Mouse (Mus musculus) stomach, embryonic 14.5 days (tissue): ENCODE measurements at regions not wholly inside any gene's neighbourhood (a gene's known extent, or its start where the extent isn't known, plus 50 kb on each side); places are given as distances from the start of the nearest gene placed in this dataset.
"Not testable (repeated sequence)": the region's sequence is repeated elsewhere in the genome, so short reads cannot be mapped to it uniquely, and the experiment has no call there.

Source experiments
- ATAC-seq: fragments of 200-750 bp; cut with Nextera tagmentation; 2 replicates; pipeline ENCODE4 v1.8.0; 2017; ENCODE audit warnings: low read depth, moderate TSS enrichment; ENCODE audit not compliant: insufficient number of reproducible peaks, insufficient read depth, low FRiP score
- H3K27ac ChIP-seq: fragments of 300-500 bp; sonication (generic); 2 replicates; pipeline ENCODE4 v1.5.1; 2014; ENCODE audit warnings: mild to moderate bottlenecking, low read length, moderate library complexity, mixed read lengths
- H3K27me3 ChIP-seq: fragments of 300-500 bp; sonication (generic); 2 replicates; pipeline ENCODE4 v1.6.1; 2014; ENCODE audit warnings: low read length, control low read depth, mixed read lengths; ENCODE audit not compliant: control insufficient read depth, insufficient read depth
- H3K36me3 ChIP-seq: fragments of 300-500 bp; sonication (generic); 2 replicates; pipeline ENCODE4 v1.6.1; 2014; ENCODE audit warnings: mild to moderate bottlenecking, control low read depth, low read length, moderate library complexity, mixed read lengths; ENCODE audit not compliant: control insufficient read depth, insufficient read depth
- H3K4me1 ChIP-seq: fragments of 300-500 bp; sonication (generic); 2 replicates; pipeline ENCODE4 v1.6.1; 2014; ENCODE audit warnings: low read length, control low read depth, mixed read lengths; ENCODE audit not compliant: control insufficient read depth, insufficient read depth
- H3K4me2 ChIP-seq: fragments of 300-500 bp; sonication (generic); replicated peaks from 2 replicates; pipeline ENCODE4 v1.6.1; 2014; ENCODE audit warnings: low read depth, low read length, control low read depth
- H3K4me3 ChIP-seq: fragments of 300-500 bp; sonication (generic); 2 replicates; pipeline ENCODE4 v1.5.1; 2014; ENCODE audit warnings: low read depth, low read length, control low read depth
- H3K9ac ChIP-seq: fragments of 300-500 bp; sonication (generic); replicated peaks from 2 replicates; pipeline ENCODE4 v1.6.1; 2014; ENCODE audit warnings: low read depth, mild to moderate bottlenecking, control low read depth, low read length, moderate library complexity, mixed read lengths
- H3K9me3 ChIP-seq: fragments of 300-500 bp; sonication (generic); 2 replicates; pipeline ENCODE4 v1.6.1; 2016; ENCODE audit warnings: low read depth, low read length, control low read depth; ENCODE audit not compliant: control insufficient read depth
- WGBS: fragments of 180-500 bp; shearing (Covaris S2); extraction: QIAGEN DNeasy Blood & Tissue Kit; methylation state at CpG from one replicate; pipeline ENCODE4 v1.1.7; 2014; 5-methylcytosine and 5-hydroxymethylcytosine counted together

DNA sequence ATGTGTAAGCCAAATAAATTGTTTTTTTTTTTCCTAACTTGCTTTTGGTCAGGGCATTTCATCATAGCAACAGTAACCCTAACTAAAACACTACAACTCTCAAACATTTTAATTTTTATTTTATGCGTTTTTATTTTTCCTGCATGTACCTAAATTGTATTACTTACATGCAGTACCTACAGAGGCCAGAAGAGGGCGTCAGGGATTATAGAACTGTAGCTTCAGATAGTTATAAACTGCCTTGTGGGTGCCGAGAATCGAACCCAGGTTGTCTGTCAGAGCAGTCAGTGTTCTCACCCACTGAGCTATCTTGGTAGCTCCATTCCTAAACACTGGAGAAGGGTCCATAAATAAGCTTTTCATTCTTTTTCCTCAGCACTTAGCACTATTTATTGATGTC is 257.8 kb upstream of the Nr5a2 start:
- WGBS = 61% methylated on average over 4 of the region's 4 CpGs
- Histone ChIP-seq H3K9ac (no peak overlapping the region), H3K4me2 (no peak overlapping the region), H3K9me3 (no peaks in the 10 kb centered on the region), H3K27me3 (no peaks in the 10 kb centered on the region), H3K4me3 (no peak overlapping the region), H3K4me1 (0 out of 2 replicates have a peak, but pooled peaks cover 4% of the 10 kb centered on the region), H3K36me3 (no peaks in the 10 kb centered on the region), H3K27ac (no peak overlapping the region)
- no peak for ATAC-seq

DNA sequence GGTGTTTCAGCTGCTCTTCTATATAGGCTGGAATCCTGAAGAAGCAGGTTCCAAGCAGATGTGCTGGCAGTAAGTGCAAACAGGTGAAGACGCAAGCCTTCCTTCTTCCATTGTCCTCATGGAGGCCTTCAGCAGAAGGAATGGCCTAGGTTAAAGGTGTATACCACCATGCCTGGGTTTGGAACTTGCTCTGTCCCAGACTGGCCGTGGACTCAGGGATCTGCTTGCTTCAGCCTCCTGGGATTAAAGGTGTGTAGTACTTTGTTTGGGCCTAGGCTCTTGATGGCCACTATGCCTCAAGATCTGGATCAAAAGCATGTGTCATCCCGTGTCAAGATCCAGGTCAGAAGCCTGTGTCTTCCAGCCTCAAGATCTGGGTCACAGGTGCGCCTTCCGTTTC is 257.0 kb upstream of the Nr5a2 start:
- WGBS = 94% methylated on average over 5 of the region's 5 CpGs
- ATAC-seq = no peak
- no peaks in the 10 kb centered on the region for H3K27me3 ChIP-seq

DNA sequence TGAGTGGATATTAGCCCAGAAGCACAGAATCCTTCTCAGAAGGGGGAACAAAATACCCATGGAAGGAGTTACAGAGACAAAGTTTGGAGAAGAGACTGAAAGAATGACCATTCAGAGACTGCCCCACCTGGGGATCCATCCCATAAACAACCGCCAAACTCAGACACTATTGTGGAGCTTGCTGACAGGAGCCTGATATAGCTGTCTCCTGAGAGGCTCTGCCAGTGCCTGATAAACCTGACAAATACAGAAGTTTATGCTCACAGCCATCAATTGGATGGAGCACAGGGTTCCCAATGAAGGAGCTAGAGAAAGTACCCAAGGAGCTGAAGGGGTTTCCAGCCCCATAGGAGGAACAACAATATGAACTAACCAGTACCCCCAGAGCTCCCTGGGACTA is 254.1 kb upstream of the Nr5a2 start:
- H3K9me3 ChIP-seq, ATAC-seq, H3K27me3 ChIP-seq, H3K4me1 ChIP-seq, H3K4me2 ChIP-seq, H3K4me3 ChIP-seq, H3K36me3 ChIP-seq, H3K27ac ChIP-seq, H3K9ac ChIP-seq: not testable (repeated sequence)
- 61% methylated on average over 1 of the region's 1 CpGs for whole genome bisulfite sequencing

More for the DNA sequence above, 257.0 kb upstream of the Nr5a2 start:
- Histone ChIP-seq H3K4me1 (0 out of 2 replicates have a peak, but pooled peaks cover 4% of the 10 kb centered on the region), H3K36me3 (no peaks in the 10 kb centered on the region), H3K4me3 (no peak overlapping the region), H3K9ac (no peak overlapping the region), H3K9me3 (no peaks in the 10 kb centered on the region), H3K4me2 (no peak overlapping the region), H3K27ac (no peak overlapping the region)

DNA sequence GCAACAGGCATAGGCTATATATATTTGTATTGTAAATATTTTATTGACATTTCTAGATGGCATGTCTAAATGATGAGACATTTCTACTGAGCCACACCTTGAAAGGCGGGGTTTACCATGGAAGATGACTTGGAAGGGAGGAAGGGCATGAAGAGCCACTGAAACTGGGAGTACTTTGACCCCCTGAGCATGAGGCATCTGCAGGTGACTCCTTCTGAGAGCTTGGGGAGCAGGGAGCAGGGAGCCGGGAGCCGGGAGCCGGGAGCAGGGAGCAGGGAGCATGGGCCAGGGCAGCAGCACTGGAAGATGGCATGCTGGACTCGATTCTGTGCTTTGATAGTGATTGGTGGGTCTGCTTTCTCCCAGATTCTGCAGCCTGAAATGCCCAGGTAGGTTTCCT is 253.5 kb upstream of the Nr5a2 start:
- WGBS = 86% methylated on average over 5 of the region's 5 CpGs
- H3K9ac ChIP-seq = no peak overlapping the region
- no peak for ATAC-seq
- H3K36me3 ChIP-seq = no peaks in the 10 kb centered on the region
- no peaks in the 10 kb centered on the region for H3K4me1 ChIP-seq
- H3K4me3 ChIP-seq = no peak overlapping the region
- H3K4me2 ChIP-seq = no peak overlapping the region
- no peak overlapping the region for H3K27ac ChIP-seq
- H3K9me3 ChIP-seq = no peaks in the 10 kb centered on the region
- no peaks in the 10 kb centered on the region for H3K27me3 ChIP-seq

DNA sequence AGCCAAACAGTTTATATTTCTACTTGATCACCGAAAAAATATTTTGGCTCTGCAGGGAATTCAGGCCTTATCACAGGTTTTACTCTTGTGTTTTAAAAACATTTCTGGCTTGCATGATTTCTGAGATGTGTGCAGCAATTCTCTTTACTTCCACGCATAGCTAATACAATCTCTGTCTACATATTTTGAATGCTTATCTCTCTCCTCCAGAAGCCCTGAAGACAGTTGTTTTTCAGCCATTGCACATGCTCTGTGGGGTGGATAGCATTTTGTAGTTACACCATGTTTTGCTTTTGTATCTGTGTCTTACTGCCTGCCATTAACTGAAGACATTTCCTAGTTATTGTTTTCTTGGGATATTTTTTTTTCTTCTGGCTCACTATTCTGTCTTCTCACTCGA is 252.6 kb upstream of the Nr5a2 start:
- Histone ChIP-seq H3K9ac (no peak overlapping the region), H3K36me3 (no peaks in the 10 kb centered on the region), H3K9me3 (no peaks in the 10 kb centered on the region), H3K27me3 (no peaks in the 10 kb centered on the region), H3K4me1 (no peaks in the 10 kb centered on the region), H3K4me3 (no peak overlapping the region), H3K27ac (no peak overlapping the region), H3K4me2 (no peak overlapping the region)
- ATAC-seq = no peak
- 50% methylated on average over 3 of the region's 3 CpGs for WGBS

DNA sequence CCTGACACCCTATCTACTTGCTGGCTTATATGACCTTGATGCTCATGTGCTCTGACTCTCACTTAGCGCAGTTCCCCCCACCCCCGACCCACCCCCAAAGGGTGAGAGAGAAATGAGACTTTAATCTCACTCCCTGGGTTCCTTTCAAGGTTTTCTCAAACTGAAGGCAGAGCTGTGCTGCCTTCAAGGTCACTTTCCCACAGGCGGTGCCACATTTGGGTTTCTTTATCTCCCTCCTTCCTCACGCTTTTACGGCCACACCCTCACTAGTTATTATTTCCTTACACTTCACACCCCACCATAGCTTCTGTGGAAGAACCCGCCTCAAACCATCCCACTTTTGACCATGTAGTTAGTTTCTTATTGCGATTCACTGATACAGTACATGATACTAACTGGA is 244.1 kb upstream of the Nr5a2 start:
- no peak overlapping the region for H3K9ac ChIP-seq
- no peaks in the 10 kb centered on the region for H3K4me1 ChIP-seq
- no peaks in the 10 kb centered on the region for H3K27me3 ChIP-seq
- H3K36me3 ChIP-seq = no peaks in the 10 kb centered on the region
- ATAC-seq = no peak
- WGBS = 66% methylated on average over 7 of the region's 7 CpGs
- H3K4me3 ChIP-seq = no peak overlapping the region
- no peak overlapping the region for H3K4me2 ChIP-seq
- no peak overlapping the region for H3K27ac ChIP-seq
- no peaks in the 10 kb centered on the region for H3K9me3 ChIP-seq

DNA sequence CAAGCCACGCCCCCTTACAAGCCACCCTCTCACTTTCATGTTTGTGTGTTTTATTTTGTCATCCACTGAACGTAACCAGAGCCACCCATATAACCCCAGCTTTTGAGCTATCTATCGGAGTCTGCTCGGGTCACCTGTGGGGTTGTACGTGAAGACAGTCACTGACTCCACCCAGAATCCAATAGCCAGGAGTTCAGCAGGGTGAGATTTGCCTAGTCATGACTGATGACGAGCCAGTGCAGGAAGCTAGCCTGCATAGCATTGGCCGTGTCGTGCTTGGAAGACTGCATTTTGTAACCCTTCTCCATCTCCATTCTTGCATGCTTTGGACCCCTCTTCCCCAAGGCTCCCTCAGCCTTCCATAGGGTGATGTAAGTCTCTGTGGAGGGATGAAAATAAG is 243.3 kb upstream of the Nr5a2 start:
- Histone ChIP-seq H3K27me3 (no peaks in the 10 kb centered on the region), H3K4me2 (no peak overlapping the region), H3K9me3 (no peaks in the 10 kb centered on the region), H3K4me1 (no peaks in the 10 kb centered on the region), H3K27ac (no peak overlapping the region), H3K9ac (no peak overlapping the region), H3K36me3 (no peaks in the 10 kb centered on the region), H3K4me3 (no peak overlapping the region)
- 66% methylated on average over 8 of the region's 8 CpGs for WGBS
- ATAC-seq = no peak

DNA sequence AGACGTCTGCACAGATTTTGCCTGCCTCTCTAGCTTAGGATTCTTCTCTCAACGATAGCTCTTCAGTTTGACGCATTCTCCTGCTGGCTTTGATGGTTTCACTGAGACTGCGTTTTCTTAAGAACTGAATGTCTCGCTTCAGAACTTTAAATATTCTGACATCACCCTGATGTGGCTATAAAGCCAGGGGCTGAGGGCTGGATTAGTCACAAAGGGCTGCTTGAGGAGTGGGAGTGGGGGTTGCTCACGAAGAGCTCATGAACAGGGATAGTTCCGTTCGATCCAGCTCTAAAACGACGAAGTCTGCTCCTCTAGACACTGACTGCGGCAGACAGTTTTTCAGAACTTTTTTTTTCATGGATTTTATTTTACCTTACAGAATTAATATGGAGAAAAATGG is 240.7 kb upstream of the Nr5a2 start:
- Histone ChIP-seq H3K9me3 (no peaks in the 10 kb centered on the region), H3K9ac (no peak overlapping the region), H3K4me2 (no peak overlapping the region), H3K27ac (no peak overlapping the region), H3K36me3 (no peaks in the 10 kb centered on the region), H3K4me1 (no peaks in the 10 kb centered on the region), H3K4me3 (no peak overlapping the region), H3K27me3 (no peaks in the 10 kb centered on the region)
- no peak for ATAC-seq
- WGBS = 79% methylated on average over 11 of the region's 11 CpGs

DNA sequence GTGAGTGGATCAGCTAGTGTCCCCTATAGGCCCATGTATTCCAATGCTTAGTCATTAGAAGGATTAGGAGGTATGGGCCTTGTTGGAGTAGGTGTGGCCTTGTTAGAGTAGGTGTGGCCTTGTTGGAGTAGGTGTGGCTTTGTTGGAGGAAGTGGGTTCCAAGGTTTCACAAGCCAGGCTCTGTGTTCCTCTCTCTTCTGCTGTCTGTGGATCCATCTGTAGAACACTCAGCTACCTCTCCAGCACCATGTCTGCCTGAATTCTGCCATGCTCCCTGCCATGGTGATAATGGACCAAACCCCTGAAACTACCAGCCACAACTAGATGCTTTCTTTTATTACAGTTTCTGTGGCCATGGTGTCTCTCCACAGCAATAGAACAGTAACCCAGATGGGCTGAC is 235.7 kb upstream of the Nr5a2 start:
- Histone ChIP-seq H3K9me3 (no peaks in the 10 kb centered on the region), H3K36me3 (no peaks in the 10 kb centered on the region), H3K4me1 (no peaks in the 10 kb centered on the region), H3K27ac (no peak overlapping the region), H3K9ac (no peak overlapping the region), H3K4me2 (no peak overlapping the region), H3K4me3 (no peak overlapping the region), H3K27me3 (no peaks in the 10 kb centered on the region)
- no peak for ATAC-seq
